Mouse (Mus musculus) G1E-ER4 (cell line): ENCODE data around the gene Akp3. TPM values are rescaled to one million over a fixed set of nuclear protein-coding genes. Genes with fewer than 3 reads are reported as not detected.

Experiments
- GATA1 ChIP-seq: IDR thresholded peaks from one replicate; pipeline ENCODE4 v1.8.0; 2012; ENCODE audit warnings: low read length, inconsistent platforms
- polyA plus RNA-seq: library from polyadenylated mRNA; stranded (reverse); fragments of >175 nt; gene quantifications from 2 replicates; pipeline ENCODE4 v1.2.3, GENCODE M21; 2012

Gene Akp3
- polyA plus RNA-seq, 1 experiment, result not detected

DNA sequence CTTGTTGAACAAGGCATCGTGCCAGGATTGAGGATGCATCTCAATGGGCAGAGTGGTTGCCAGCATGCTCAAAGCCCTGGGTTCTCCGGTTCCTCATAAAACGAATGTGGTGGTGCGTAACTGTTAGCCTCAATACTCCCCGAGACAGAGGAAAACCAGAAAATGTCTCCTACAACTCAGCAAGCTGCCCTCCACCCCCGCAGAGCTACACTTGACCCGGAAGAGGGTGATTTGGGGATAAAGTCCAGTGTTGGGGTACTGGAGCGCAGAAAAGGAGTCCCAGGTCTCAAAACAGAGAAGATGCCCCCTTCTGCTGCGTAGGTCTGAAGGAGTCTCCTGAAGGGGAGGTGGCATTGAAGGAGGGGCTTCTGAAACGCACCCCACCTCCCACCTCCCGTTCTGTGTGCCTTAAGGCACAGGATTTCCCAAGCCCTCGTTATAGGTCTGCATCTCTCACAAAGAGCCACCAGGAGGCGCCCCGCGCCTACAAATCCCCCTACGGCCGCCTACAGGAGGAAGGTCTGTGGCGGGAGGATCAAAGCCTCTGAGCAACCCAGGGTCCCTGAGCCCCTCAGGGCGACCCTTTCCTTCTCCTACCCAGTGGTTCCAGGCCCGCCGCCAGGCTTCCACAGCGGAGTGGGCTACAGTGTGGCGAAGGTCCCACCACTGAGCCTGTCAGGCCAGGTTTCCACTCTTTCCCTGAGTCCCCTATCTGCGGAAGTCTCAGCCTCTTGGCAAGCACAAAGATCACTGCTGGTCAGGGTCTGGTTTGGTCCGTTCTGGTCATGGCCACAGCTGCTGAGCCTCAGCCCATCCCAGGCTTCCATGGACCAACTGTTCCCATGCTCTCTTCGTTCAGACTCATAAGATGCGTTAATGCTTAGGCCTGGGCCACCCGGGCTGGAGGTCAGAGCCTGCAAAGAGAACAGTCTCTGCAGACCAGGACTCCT, 49.5 kb downstream of the Akp3 start:
- no peak for TF ChIP-seq GATA1

GRCm38 (mm10) chr1:87175852-87176292, 51.1 kb downstream of the Akp3 start:
- TF ChIP-seq GATA1, result no peak

Other genes starting within 250 kb of the Akp3 start
- not detected in 2 replicates for gene Alppl2, start 35.0 kb upstream of the Akp3 start, polyA plus RNA-seq
- gene Alpi, start 23.4 kb upstream of the Akp3 start, polyA plus RNA-seq, result not detected in 2 replicates
- not detected in 2 replicates for gene Ecel1, start 31.5 kb downstream of the Akp3 start, polyA plus RNA-seq
- gene Prss56, start 58.3 kb downstream of the Akp3 start, polyA plus RNA-seq, result not detected in 2 replicates
- gene Chrnd, start 65.6 kb downstream of the Akp3 start, polyA plus RNA-seq, result not detected in 2 replicates
- not detected in 2 replicates for gene Chrng, start 79.7 kb downstream of the Akp3 start, polyA plus RNA-seq
- gene Eif4e2, start 88.9 kb downstream of the Akp3 start, polyA plus RNA-seq, result 39.0 and 39.3 TPM in 2 replicates
- 0.04 TPM in 1 of 2 replicates, not detected in the other for gene Efhd1, start 139.4 kb downstream of the Akp3 start, polyA plus RNA-seq
- gene Gigyf2, start 202.0 kb downstream of the Akp3 start, polyA plus RNA-seq, result 30.5 and 33.8 TPM in 2 replicates